Mouse (Mus musculus): ENCODE measurements around the gene Armc2. TPM values are rescaled to one million over a fixed set of nuclear protein-coding genes. Genes with fewer than 3 reads are reported as not detected.

Gene Armc2
- 2.6 and 3.5 TPM in 2 replicates for polyA plus RNA-seq (2016; fragmentation: Nextera tagmentation; extraction: Ambion mirVana)

DNA sequence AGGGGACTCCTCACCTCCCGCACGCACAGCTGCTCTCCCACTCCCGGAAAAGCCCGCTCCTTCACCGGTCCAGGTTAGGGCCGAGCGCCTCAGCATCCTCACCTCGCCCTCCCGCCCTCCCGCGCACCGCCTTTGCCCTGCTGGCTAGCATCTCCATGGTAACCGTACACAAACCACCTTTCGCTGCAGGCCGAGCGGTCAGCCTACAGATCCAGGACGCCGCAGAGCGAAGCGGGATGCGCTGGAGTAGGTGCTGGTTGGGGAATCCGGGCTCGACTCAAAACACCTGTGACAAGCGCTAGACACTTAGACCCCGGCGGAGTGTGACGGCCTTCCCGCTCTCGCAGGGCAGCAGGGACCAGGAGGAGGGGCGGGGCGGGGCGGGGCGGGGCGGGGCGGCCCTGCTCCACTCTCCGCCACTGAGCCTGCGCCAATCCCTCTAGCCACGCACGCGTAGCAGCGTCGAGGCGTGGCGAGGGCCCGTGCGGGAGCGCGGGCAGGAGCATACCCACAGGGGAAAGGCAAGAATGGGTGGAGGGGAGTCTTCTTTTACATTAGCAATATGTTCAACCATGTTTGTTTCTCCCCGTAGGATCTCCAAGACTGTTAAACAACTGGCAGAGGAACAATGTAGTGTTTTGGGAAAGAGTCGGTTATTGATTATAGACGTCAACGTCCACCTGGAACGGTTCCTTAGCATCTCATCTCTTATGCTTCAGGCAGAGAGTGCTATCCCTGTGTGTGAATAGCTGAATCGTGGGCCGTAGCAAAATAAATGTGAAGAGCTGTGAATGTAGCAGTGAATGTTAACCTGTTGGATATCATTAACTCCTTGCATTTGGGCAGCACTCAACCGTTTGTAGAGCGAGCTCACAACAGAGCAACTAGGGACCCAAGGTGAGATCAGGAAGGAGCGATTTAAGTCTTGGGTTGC lies at the start of gene Armc2:
Gene Armc2 (minus strand): TSS at position 427 of the 934 bp plus-strand sequence.
- H3K36me3 ChIP-seq, result no peaks in the 10 kb centered on the region
- WGBS, result 3% methylated on average over 56 of the region's 58 CpGs
- peak within 1 kb of the TSS; percentile 78 for H3K27ac ChIP-seq
- H3K9me3 ChIP-seq, result no peaks in the 10 kb centered on the region
- H3K27me3 ChIP-seq (ENCODE audit: insufficient read depth, poor library complexity, severe bottlenecking), result peaks cover 33% of the 10 kb centered on the region
- peak within 1 kb of the TSS; percentile 68 for H3K4me3 ChIP-seq
- peaks cover 12% of the 10 kb centered on the region for H3K4me1 ChIP-seq (replicated peaks)
- DNase-seq (ENCODE audit: low spot score), result peak; percentile 82

DNA sequence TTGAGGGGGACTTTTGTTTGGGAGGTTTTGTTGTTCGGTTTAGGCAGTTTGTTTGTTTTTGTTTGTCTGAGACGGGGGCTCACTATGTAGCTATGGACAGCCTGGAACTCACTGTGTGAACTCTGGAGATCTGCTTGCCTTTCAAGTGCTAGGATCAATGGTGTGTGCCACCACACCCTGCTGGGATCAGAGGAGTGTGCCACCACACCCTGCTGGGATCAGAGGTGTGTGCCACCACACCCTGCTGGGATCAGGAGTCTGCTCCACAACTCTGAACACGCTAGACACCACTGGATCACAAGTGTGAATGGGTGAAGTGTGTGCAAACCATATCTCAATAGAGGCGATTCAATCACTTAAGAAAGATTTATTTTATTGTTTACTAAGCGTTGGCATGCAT lies 46.2 kb upstream of the Armc2 start:
- no peak for DNase-seq (ENCODE audit: low spot score)
- H3K27me3 ChIP-seq (ENCODE audit: insufficient read depth, poor library complexity, severe bottlenecking), result no peaks in the 10 kb centered on the region
- no peaks in the 10 kb centered on the region for H3K9me3 ChIP-seq
- no peak overlapping the region for H3K27ac ChIP-seq
- no peaks in the 10 kb centered on the region for H3K36me3 ChIP-seq
- 0 out of 2 replicates have a peak, but pooled peaks cover 5% of the 10 kb centered on the region for H3K4me1 ChIP-seq (replicated peaks)
- 49% methylated on average over 5 of the region's 5 CpGs for WGBS
- H3K4me3 ChIP-seq, result no peak overlapping the region

DNA sequence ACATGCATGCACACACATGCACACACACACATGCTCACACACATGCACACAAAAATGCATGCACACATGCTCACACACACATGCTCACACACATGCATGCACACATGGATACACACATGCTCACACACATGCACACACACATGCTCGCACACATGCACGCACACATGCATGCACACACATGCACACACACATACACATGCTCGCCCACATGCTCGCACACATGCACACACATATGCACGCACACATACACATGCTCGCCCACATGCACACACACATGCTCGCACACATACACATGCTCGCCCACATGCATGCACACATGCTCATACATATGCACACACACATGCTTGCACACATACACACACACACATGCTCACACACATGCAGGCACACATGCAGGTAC lies 41.3 kb upstream of the Armc2 start:
- DNase-seq (ENCODE audit: low spot score), result no peak
- peaks cover 3% of the 10 kb centered on the region; the same call in 1 of the 2 replicates for H3K27me3 ChIP-seq (ENCODE audit: insufficient read depth, poor library complexity, severe bottlenecking)
- WGBS, result 95% methylated on average over 8 of the region's 8 CpGs

DNA sequence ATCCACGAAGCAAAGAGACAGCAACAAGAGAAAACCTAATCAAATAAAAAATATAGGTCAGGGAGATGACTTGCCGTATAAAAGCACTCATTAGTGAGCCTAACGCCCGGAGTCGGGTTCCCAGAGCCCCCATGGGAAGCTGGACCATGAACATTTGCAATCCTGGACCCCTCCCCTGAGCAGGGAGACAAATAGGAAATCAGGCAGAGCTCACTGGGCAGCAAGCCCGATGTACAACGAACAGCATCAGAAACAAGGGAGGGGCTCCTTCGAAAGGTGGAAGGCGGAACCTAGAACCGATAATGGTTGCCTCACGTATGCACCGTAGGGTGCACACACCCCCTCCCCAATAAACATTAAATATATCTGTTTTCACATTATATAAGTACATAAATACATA lies 39.5 kb upstream of the Armc2 start:
- Histone ChIP-seq H3K9me3 (no peaks in the 10 kb centered on the region), H3K4me3 (no peak overlapping the region), H3K4me1 (replicated peaks) (peaks cover 21% of the 10 kb centered on the region), H3K27me3 (ENCODE audit: insufficient read depth, poor library complexity, severe bottlenecking) (peaks cover 3% of the 10 kb centered on the region; the same call in 1 of the 2 replicates), H3K36me3 (no peaks in the 10 kb centered on the region), H3K27ac (0 out of 2 replicates have a peak overlapping the region, but pooled peaks have one; percentile 23)
- 80% methylated on average over 12 of the region's 12 CpGs for WGBS
- no peak for DNase-seq (ENCODE audit: low spot score)

More for the DNA sequence above, 41.3 kb upstream of the Armc2 start:
- H3K9me3 ChIP-seq, result no peaks in the 10 kb centered on the region
- no peak overlapping the region for H3K4me3 ChIP-seq
- peaks cover 23% of the 10 kb centered on the region for H3K4me1 ChIP-seq (replicated peaks)
- no peaks in the 10 kb centered on the region for H3K36me3 ChIP-seq
- no peak overlapping the region for H3K27ac ChIP-seq

DNA sequence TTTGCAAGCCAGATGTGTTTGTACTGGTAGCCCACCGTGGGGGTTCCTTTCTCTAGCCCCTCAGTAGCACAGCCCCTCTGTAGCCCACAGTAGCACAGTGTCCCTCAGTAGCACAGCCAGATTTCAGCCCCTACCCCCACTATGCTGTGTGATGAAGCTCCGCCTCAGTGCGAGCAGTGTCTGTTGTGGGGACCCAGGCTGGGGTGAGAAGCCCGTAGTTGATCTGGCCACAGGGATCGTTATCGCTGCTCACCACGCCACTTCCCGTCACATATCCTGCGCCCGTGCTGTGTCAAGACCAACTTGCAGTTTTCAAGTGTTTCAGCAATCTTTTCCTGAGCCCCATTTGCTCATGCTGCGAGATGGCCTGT lies 39.0 kb upstream of the Armc2 start:
- Histone ChIP-seq H3K9me3 (no peaks in the 10 kb centered on the region), H3K36me3 (no peaks in the 10 kb centered on the region), H3K4me3 (no peak overlapping the region), H3K27me3 (ENCODE audit: insufficient read depth, poor library complexity, severe bottlenecking) (peaks cover 3% of the 10 kb centered on the region; the same call in 1 of the 2 replicates), H3K4me1 (replicated peaks) (peaks cover 21% of the 10 kb centered on the region), H3K27ac (no peak overlapping the region)
- 66% methylated on average over 11 of the region's 11 CpGs for WGBS
- DNase-seq (ENCODE audit: low spot score), result peak; percentile 11

DNA sequence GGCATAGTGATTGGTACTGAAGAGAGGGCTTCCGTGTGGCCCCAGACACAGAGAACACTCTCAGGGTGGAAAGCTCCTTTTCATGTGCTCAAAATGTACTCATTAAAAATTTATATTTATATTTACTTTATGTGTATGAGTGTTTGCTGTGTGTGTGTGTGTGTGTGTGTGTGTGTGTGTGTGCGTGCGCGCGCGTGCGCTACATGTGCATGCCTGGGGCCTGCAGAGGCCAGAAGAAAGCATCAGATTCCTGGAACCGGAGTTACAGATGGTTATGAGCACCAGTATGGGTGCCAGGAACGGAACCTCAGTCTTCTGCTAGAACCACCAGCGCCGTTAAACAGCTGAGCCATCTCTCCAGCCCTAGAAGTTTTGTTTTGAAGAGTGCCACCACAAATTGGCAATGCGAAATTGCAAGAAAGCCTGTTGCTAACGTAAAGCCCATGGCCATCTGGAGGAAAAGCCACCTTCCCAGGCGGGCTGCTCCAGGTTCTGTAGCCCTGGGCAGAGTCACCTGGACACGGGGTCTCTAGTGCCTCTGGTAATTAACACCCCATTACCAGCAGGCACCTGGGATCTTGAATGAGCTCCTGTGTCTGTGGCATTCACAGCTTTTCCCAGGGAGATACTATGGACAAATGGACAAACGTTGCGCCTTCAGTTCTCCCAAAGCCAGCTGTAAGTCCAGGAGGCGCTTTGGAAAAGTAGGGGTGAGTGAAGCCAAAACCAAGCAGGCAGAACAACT lies 38.4 kb upstream of the Armc2 start:
- H3K4me3 ChIP-seq, result no peak overlapping the region
- H3K9me3 ChIP-seq, result no peaks in the 10 kb centered on the region
- peaks cover 3% of the 10 kb centered on the region; the same call in 1 of the 2 replicates for H3K27me3 ChIP-seq (ENCODE audit: insufficient read depth, poor library complexity, severe bottlenecking)
- DNase-seq (ENCODE audit: low spot score), result no peak
- H3K27ac ChIP-seq, result no peak overlapping the region
- peaks cover 21% of the 10 kb centered on the region for H3K4me1 ChIP-seq (replicated peaks)
- no peaks in the 10 kb centered on the region for H3K36me3 ChIP-seq
- 84% methylated on average over 18 of the region's 18 CpGs for WGBS

DNA sequence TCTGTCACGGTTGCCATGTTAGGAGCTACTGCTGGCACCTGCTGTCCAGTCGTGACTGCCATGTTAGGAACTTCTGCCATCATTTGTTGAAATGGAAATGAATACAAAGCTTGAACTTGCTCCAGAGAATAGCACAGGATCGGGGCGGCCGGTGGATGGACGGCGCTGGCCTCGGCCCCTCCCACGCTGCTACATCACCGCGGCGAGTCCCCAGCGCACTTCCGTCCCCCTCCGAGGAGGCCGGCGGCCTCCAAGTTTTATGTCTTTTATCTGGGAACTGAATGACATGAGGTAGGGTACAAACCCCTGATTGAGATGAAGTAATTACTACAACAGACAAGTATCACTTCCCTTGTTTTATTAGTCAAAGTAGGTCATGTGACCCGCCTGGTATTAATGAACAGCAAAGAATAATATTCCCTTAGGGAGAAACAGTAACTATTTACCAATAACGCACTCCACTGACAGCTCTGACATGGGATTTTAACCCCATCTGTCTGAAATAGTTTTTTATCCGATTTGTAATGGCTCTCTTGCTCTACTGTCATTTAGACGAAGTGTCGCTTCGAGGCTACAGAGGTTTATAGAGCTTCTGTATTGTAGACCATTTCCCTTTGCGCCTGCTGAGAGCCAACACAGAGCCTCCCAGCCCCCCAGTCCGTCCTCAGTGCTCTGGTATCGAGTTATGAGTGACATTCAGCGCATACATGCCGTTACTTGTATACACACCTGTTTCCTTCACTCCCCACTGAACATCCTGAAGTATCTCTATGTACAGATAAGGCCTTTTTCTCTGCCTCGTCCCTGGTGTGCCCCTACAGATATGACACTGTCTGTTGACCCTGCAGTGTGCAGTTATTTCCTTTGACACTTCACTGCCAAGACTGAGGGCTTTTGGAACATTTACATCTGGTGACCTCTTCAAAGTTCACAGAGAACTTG lies 37.3 kb upstream of the Armc2 start:
- DNase-seq (ENCODE audit: low spot score), result no peak
- no peak overlapping the region for H3K4me3 ChIP-seq
- whole genome bisulfite sequencing, result 65% methylated on average over 28 of the region's 29 CpGs
- H3K36me3 ChIP-seq, result no peaks in the 10 kb centered on the region
- no peaks in the 10 kb centered on the region for H3K9me3 ChIP-seq
- peaks cover 21% of the 10 kb centered on the region for H3K4me1 ChIP-seq (replicated peaks)
- no peak overlapping the region for H3K27ac ChIP-seq
- H3K27me3 ChIP-seq (ENCODE audit: insufficient read depth, poor library complexity, severe bottlenecking), result peaks cover 3% of the 10 kb centered on the region; the same call in 1 of the 2 replicates

DNA sequence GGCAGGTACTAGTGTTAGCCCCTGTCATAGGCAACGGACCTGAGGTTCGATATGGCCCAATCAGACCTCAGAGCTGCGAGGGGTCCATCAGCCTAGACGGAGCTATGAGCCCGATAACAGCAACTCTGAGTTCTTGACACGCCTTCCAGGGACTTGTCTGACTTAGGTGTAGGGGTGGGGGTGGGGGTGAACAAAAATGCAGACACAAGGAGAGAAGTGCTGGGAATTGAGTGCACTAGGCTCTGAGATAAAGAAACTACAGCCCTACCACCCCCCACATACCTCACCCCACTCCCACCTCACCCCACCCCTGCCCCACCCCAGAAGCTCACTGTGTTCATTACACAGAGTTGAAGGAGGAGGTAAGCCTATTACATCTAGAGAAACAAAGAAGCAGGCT lies 32.8 kb upstream of the Armc2 start:
- Histone ChIP-seq H3K4me1 (replicated peaks) (peaks cover 6% of the 10 kb centered on the region; the same call in 1 of the 2 replicates), H3K27me3 (ENCODE audit: insufficient read depth, poor library complexity, severe bottlenecking) (peaks cover 3% of the 10 kb centered on the region; the same call in 1 of the 2 replicates), H3K9me3 (no peaks in the 10 kb centered on the region), H3K27ac (no peak overlapping the region), H3K36me3 (no peaks in the 10 kb centered on the region), H3K4me3 (no peak overlapping the region)
- 85% methylated on average over 6 of the region's 6 CpGs for WGBS
- DNase-seq (ENCODE audit: low spot score), result no peak

DNA sequence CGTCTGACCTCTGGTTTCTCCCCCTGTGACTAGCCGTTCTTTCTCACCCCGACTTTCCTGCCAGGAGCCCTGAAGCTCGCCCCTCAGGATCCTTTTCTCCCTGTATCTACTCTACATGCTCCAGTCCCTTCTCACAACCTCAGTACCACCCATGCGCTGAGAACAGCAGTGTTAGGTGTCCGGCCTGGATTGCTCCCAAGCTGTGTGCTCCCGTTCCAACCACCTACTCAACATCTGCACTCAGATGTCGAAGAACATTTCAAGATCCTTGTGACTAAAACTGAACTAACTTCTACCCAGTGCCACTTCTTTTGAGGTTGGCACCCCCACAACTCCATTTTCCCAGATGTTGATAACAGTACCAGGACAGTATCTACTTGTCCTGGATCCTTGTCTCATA lies 30.4 kb upstream of the Armc2 start:
- Histone ChIP-seq H3K4me3 (no peak overlapping the region), H3K27ac (no peak overlapping the region), H3K27me3 (ENCODE audit: insufficient read depth, poor library complexity, severe bottlenecking) (no peaks in the 10 kb centered on the region; the same call in 1 of the 2 replicates), H3K9me3 (no peaks in the 10 kb centered on the region), H3K36me3 (no peaks in the 10 kb centered on the region), H3K4me1 (replicated peaks) (no peaks in the 10 kb centered on the region)
- no peak for DNase-seq (ENCODE audit: low spot score)
- WGBS, result 88% methylated on average over 8 of the region's 8 CpGs

DNA sequence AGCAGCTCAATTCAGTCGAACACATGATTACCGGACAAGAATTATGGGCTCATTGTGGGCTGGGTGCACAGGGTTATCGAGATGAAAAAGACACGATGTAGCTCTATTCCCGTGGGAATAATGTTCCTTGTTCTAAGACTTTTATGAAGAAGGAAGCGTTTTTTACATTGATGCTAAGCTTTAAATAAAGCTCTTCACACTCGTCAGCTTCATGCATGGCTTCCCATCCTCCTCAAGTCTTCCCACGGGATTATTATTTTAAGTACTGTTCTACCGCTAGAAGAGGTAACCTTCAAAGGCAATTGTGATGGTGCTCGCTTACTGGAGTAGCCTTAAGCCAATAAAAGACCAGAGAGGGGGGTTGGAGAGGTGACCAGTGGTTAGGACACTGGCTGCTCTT lies 26.3 kb upstream of the Armc2 start:
- H3K27me3 ChIP-seq (ENCODE audit: insufficient read depth, poor library complexity, severe bottlenecking), result no peaks in the 10 kb centered on the region; the same call in 1 of the 2 replicates
- H3K4me3 ChIP-seq, result no peak overlapping the region
- peaks cover 18% of the 10 kb centered on the region for H3K4me1 ChIP-seq (replicated peaks)
- WGBS, result 89% methylated on average over 10 of the region's 10 CpGs
- H3K9me3 ChIP-seq, result no peaks in the 10 kb centered on the region
- no peak for DNase-seq (ENCODE audit: low spot score)
- no peak overlapping the region for H3K27ac ChIP-seq
- H3K36me3 ChIP-seq, result no peaks in the 10 kb centered on the region

DNA sequence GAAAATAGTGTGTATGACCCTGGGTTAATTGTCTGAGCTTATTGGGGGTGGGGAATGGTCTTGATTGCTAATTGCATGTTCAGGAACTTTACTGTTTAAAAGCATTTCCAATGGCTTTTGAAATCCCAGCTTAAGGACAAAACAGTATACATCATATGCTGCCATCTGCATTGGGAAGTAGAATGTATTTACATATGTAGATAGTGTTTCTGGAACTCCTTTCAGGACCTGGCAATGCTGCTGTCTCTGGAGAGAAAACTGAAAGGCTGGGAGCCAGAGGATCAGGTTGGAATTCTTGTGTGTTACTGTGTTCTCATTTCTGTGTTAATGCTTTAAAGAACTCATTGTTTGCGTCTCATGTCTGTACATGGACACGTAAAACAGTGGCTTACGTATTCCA lies 25.1 kb upstream of the Armc2 start:
- DNase-seq (ENCODE audit: low spot score), result no peak
- Histone ChIP-seq H3K27ac (no peak overlapping the region), H3K4me3 (no peak overlapping the region), H3K27me3 (ENCODE audit: insufficient read depth, poor library complexity, severe bottlenecking) (no peaks in the 10 kb centered on the region; the same call in 1 of the 2 replicates), H3K4me1 (replicated peaks) (peaks cover 23% of the 10 kb centered on the region), H3K9me3 (no peaks in the 10 kb centered on the region), H3K36me3 (no peaks in the 10 kb centered on the region)
- WGBS, result 94% methylated on average over 3 of the region's 3 CpGs

DNA sequence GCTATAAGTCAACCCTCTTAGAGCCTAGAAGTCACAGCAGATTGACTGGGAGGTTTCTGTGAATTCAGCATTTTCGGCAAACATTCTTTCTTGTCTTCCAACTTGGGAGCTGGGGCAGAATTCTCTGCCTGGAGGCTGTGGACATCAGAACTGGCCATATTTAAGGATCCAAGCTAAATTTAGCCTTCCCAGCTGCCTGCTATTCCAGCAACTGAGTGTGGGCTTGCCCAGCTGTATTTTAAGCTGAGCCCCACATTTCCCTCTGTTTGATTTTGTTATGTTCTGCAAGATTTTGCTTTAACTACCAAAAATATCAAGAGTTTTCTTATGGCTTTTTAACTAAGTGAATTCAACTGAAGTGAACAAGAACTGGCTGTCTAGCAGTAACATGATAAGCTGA lies 24.6 kb upstream of the Armc2 start:
- Histone ChIP-seq H3K4me3 (no peak overlapping the region), H3K9me3 (no peaks in the 10 kb centered on the region), H3K27me3 (ENCODE audit: insufficient read depth, poor library complexity, severe bottlenecking) (no peaks in the 10 kb centered on the region; the same call in 1 of the 2 replicates), H3K4me1 (replicated peaks) (peaks cover 23% of the 10 kb centered on the region), H3K27ac (no peak overlapping the region; the same call in 1 of the 2 replicates), H3K36me3 (no peaks in the 10 kb centered on the region)
- no peak for DNase-seq (ENCODE audit: low spot score)
- WGBS, result 80% methylated on average over 1 of the region's 1 CpGs
